In the genomic region with DNA sequence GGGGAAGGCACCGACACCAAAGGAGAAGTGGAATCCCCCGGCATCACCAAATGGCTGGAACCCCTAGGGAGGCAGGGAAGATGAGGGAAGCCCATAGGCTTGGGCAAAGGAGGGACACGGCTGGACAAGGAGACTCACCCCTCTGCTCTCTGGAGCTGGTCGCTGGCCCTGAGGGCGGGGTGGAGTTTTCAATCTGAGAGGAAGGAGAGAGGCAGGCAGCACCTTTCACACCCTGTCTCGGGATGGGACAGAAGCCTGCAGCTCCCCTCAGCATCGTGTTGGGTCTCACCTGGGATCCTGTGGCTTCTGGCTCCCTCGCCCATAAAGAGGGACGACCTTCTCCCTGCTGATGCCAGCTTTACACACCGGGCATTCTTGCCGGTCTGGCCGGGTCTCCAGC, we compare ENCODE assay signal across 11 mouse cellular contexts. TPM values are rescaled to one million over a fixed set of nuclear protein-coding genes. Genes with fewer than 3 reads are reported as not detected.
DNase-seq lines count a peak whose midpoint lies in the region; ATAC-seq and TF ChIP-seq lines count a peak whose summit lies in the region.
"Had no signal": no experiment of that assay in that cellular context is flagged by ENCODE, and none has a peak within 500 bp of the region (broad histone marks: within the 10 kb centered on the region; RNA-seq: fewer than 3 reads in every experiment).

No protein-coding gene starts in this region.

- no peak overlapping the region for H3K27ac ChIP-seq in forebrain, embryonic 12.5 days
- H3K27ac ChIP-seq in forebrain, embryonic 11.5 days (ENCODE audit: low read depth, low read length) = no peak overlapping the region
- no peak overlapping the region for H3K27ac ChIP-seq in hindbrain, embryonic 15.5 days (replicated peaks)
- H3K27ac ChIP-seq in midbrain, postnatal 0 days (ENCODE audit: low read depth, low read length) = no peak overlapping the region
- H3K27ac ChIP-seq in layer of hippocampus, adult 2 months = no peak overlapping the region

- H3K27me3 ChIP-seq in forebrain, embryonic 12.5 days = no peaks in the 10 kb centered on the region
- H3K27me3 ChIP-seq in forebrain, embryonic 11.5 days (ENCODE audit: control insufficient read depth, insufficient read depth, low read length) = no peaks in the 10 kb centered on the region
- H3K27me3 ChIP-seq in megakaryocyte, embryonic 14.5 days (replicated peaks) = no peaks in the 10 kb centered on the region
- no peaks in the 10 kb centered on the region for H3K27me3 ChIP-seq in hindbrain, embryonic 15.5 days
- no peaks in the 10 kb centered on the region for H3K27me3 ChIP-seq in midbrain, postnatal 0 days (ENCODE audit: insufficient read depth, low read length)

- H3K9me3 ChIP-seq in forebrain, embryonic 12.5 days = no peaks in the 10 kb centered on the region
- no peaks in the 10 kb centered on the region for H3K9me3 ChIP-seq in forebrain, embryonic 11.5 days (ENCODE audit: control insufficient read depth, low read length)
- H3K9me3 ChIP-seq in megakaryocyte, embryonic 14.5 days = no peaks in the 10 kb centered on the region
- H3K9me3 ChIP-seq in hindbrain, embryonic 15.5 days = no peaks in the 10 kb centered on the region
- no peaks in the 10 kb centered on the region for H3K9me3 ChIP-seq in midbrain, postnatal 0 days (ENCODE audit: low read length)
- H3K9me3 ChIP-seq: heart, embryonic 10.5 days had no signal

- TF ChIP-seq CTCF in midbrain, postnatal 0 days (IDR thresholded peaks at IDR 0.05) = no peak
- TF ChIP-seq CTCF in layer of hippocampus, adult 2 months (conservative IDR thresholded peaks at IDR 0.05) = no peak

- ATAC-seq in forebrain, embryonic 12.5 days (ENCODE audit: low FRiP score) = no peak
- ATAC-seq in forebrain, embryonic 11.5 days (replicated peaks; ENCODE audit: low FRiP score) = no peak
- ATAC-seq in megakaryocyte, adult 5-6 weeks (ENCODE audit: poor library complexity, severe bottlenecking) = no peak
- ATAC-seq in hindbrain, embryonic 15.5 days (ENCODE audit: low FRiP score, low read depth) = no peak
- ATAC-seq in midbrain, postnatal 0 days (ENCODE audit: low FRiP score) = no peak

- WGBS in forebrain, embryonic 12.5 days = 91% methylated on average over 12 of the region's 12 CpGs
- 90% methylated on average over 12 of the region's 12 CpGs for WGBS in forebrain, embryonic 11.5 days
- WGBS in hindbrain, embryonic 15.5 days = 89% methylated on average over 12 of the region's 12 CpGs
- 87% methylated on average over 12 of the region's 12 CpGs for WGBS in midbrain, postnatal 0 days

- H3K9ac ChIP-seq in forebrain, embryonic 12.5 days = no peak overlapping the region; the same call in 1 of the 2 replicates
- H3K9ac ChIP-seq in forebrain, embryonic 11.5 days (ENCODE audit: low read length) = no peak overlapping the region
- no peak overlapping the region for H3K9ac ChIP-seq in hindbrain, embryonic 15.5 days
- no peak overlapping the region for H3K9ac ChIP-seq in midbrain, postnatal 0 days (replicated peaks; ENCODE audit: low read length, poor library complexity, severe bottlenecking)

- peaks cover 43% of the 10 kb centered on the region for H3K4me1 ChIP-seq in forebrain, embryonic 12.5 days
- peaks cover 20% of the 10 kb centered on the region for H3K4me1 ChIP-seq in forebrain, embryonic 11.5 days (replicated peaks; ENCODE audit: control insufficient read depth, insufficient read depth, low read length)
- peaks cover 61% of the 10 kb centered on the region for H3K4me1 ChIP-seq in megakaryocyte, embryonic 14.5 days
- peaks cover 30% of the 10 kb centered on the region for H3K4me1 ChIP-seq in hindbrain, embryonic 15.5 days (replicated peaks)
- H3K4me1 ChIP-seq in midbrain, postnatal 0 days (ENCODE audit: insufficient read depth, low read length) = peaks cover 8% of the 10 kb centered on the region; the same call in 1 of the 2 replicates

- H3K4me2 ChIP-seq in forebrain, embryonic 12.5 days = peak overlapping the region; percentile 73; the same call in 1 of the 2 replicates
- no peak overlapping the region for H3K4me2 ChIP-seq in forebrain, embryonic 11.5 days (ENCODE audit: low read depth, low read length, severe bottlenecking)
- H3K4me2 ChIP-seq in hindbrain, embryonic 15.5 days = peak overlapping the region; percentile 85
- no peak overlapping the region; the same call in 1 of the 2 replicates for H3K4me2 ChIP-seq in midbrain, postnatal 0 days (ENCODE audit: low read depth, low read length, poor library complexity, severe bottlenecking)

- H3K36me3 ChIP-seq in forebrain, embryonic 12.5 days (replicated peaks) = peaks cover 23% of the 10 kb centered on the region
- peaks cover 4% of the 10 kb centered on the region; the same call in 1 of the 2 replicates for H3K36me3 ChIP-seq in forebrain, embryonic 11.5 days (ENCODE audit: control insufficient read depth, insufficient read depth, low read length)
- H3K36me3 ChIP-seq in megakaryocyte, embryonic 14.5 days (replicated peaks; ENCODE audit: low read length) = peaks cover 37% of the 10 kb centered on the region
- H3K36me3 ChIP-seq in hindbrain, embryonic 15.5 days = peaks cover 14% of the 10 kb centered on the region
- peaks cover 7% of the 10 kb centered on the region; the same call in 1 of the 2 replicates for H3K36me3 ChIP-seq in midbrain, postnatal 0 days (ENCODE audit: insufficient read depth, low read length)

- no peak for DNase-seq in forebrain, embryonic 11.5 days (ENCODE audit: low spot score)
- no peak for DNase-seq in midbrain, postnatal 0 days (ENCODE audit: low spot score)
- DNase-seq in layer of hippocampus, postnatal 14 days (ENCODE audit: low spot score in 2 of 2) = no peak
- DNase-seq in layer of hippocampus, adult 2 months (ENCODE audit: low spot score in 2 of 2) = no peak
- DNase-seq: right cerebral cortex, postnatal 14 days; thymus, postnatal 25 days had no signal

- no peak overlapping the region for H3K4me3 ChIP-seq in forebrain, embryonic 12.5 days (replicated peaks)
- no peak overlapping the region for H3K4me3 ChIP-seq in forebrain, embryonic 11.5 days (ENCODE audit: low read depth, low read length)
- peak overlapping the region; percentile 42 for H3K4me3 ChIP-seq in megakaryocyte, embryonic 14.5 days (replicated peaks)
- peak overlapping the region; percentile 58; the same call in 1 of the 2 replicates for H3K4me3 ChIP-seq in hindbrain, embryonic 15.5 days
- peak overlapping the region; percentile 63; the same call in 1 of the 2 replicates for H3K4me3 ChIP-seq in midbrain, postnatal 0 days (ENCODE audit: low read depth, low read length)
- H3K4me3 ChIP-seq in layer of hippocampus, adult 2 months = no peak overlapping the region

RNA-seq across cellular contexts. Expression of gene Rnf5, which starts 1.7 kb away (rescaled TPM):
- 241 and 247 TPM in 2 replicates for polyA plus RNA-seq in forebrain, embryonic 12.5 days (2016; fragmentation: Nextera tagmentation; extraction: Ambion mirVana)
- polyA plus RNA-seq in forebrain, embryonic 11.5 days (2014; fragmentation: Nextera tagmentation; extraction: Ambion mirVana) = 158 and 169 TPM in 2 replicates
- 37.8 and 101 TPM in 2 replicates for polyA plus RNA-seq in megakaryocyte, embryonic 14.5 days (2012; ENCODE audit: insufficient read depth, low replicate concordance)
- 44.7 and 59.5 TPM in 2 replicates for total RNA-seq in megakaryocyte, adult 5-6 weeks (2015)
- 8.9 and 11.9 TPM in 2 replicates for total RNA-seq in megakaryocyte, adult 5-6 weeks (2017)
- polyA plus RNA-seq in hindbrain, embryonic 15.5 days (2015; fragmentation: Nextera tagmentation; extraction: Ambion mirVana) = 270 and 283 TPM in 2 replicates
- 57.6 and 59.0 TPM in 2 replicates for total RNA-seq in midbrain, postnatal 0 days (2014; rRNA removed)
- 236 and 242 TPM in 2 replicates for polyA plus RNA-seq in midbrain, postnatal 0 days (2015; fragmentation: Nextera tagmentation; extraction: Ambion mirVana)
- total RNA-seq in layer of hippocampus, postnatal 14 days (2021) = 10 to 100 TPM; 85.7 to 92.9 TPM
- total RNA-seq in layer of hippocampus, adult 2 months (2021) = 10 to 100 TPM; 72.1 to 80.3 TPM

RNA-seq across cellular contexts. Expression of gene Agpat1, which starts 2.3 kb away (rescaled TPM):
- polyA plus RNA-seq in forebrain, embryonic 12.5 days (2016; fragmentation: Nextera tagmentation; extraction: Ambion mirVana) = 70.5 and 73.9 TPM in 2 replicates
- 93.4 and 101 TPM in 2 replicates for polyA plus RNA-seq in forebrain, embryonic 11.5 days (2014; fragmentation: Nextera tagmentation; extraction: Ambion mirVana)
- 165 and 309 TPM in 2 replicates for polyA plus RNA-seq in megakaryocyte, embryonic 14.5 days (2012; ENCODE audit: insufficient read depth, low replicate concordance)
- total RNA-seq in megakaryocyte, adult 5-6 weeks (2015) = 29.0 and 36.5 TPM in 2 replicates
- total RNA-seq in megakaryocyte, adult 5-6 weeks (2017) = 24.2 and 24.5 TPM in 2 replicates
- polyA plus RNA-seq in hindbrain, embryonic 15.5 days (2015; fragmentation: Nextera tagmentation; extraction: Ambion mirVana) = 123 and 142 TPM in 2 replicates
- total RNA-seq in midbrain, postnatal 0 days (2014; rRNA removed) = 265 and 383 TPM in 2 replicates
- 103 and 106 TPM in 2 replicates for polyA plus RNA-seq in midbrain, postnatal 0 days (2015; fragmentation: Nextera tagmentation; extraction: Ambion mirVana)
- 100 to 1,000 TPM; 156 to 167 TPM for total RNA-seq in layer of hippocampus, postnatal 14 days (2021)
- total RNA-seq in layer of hippocampus, adult 2 months (2021) = 100 to 1,000 TPM; 153 to 160 TPM

RNA-seq across cellular contexts. Expression of gene Ager, which starts 4.1 kb away (rescaled TPM):
- 2.6 and 2.9 TPM in 2 replicates for polyA plus RNA-seq in forebrain, embryonic 12.5 days (2016; fragmentation: Nextera tagmentation; extraction: Ambion mirVana)
- 2.4 and 4.0 TPM in 2 replicates for polyA plus RNA-seq in forebrain, embryonic 11.5 days (2014; fragmentation: Nextera tagmentation; extraction: Ambion mirVana)
- 32.8 and 44.2 TPM in 2 replicates for polyA plus RNA-seq in megakaryocyte, embryonic 14.5 days (2012; ENCODE audit: insufficient read depth, low replicate concordance)
- total RNA-seq in megakaryocyte, adult 5-6 weeks (2015) = 1.8 and 4.8 TPM in 2 replicates
- total RNA-seq in megakaryocyte, adult 5-6 weeks (2017) = 1.6 and 2.4 TPM in 2 replicates
- polyA plus RNA-seq in hindbrain, embryonic 15.5 days (2015; fragmentation: Nextera tagmentation; extraction: Ambion mirVana) = 1.8 TPM in 2 replicates
- total RNA-seq in midbrain, postnatal 0 days (2014; rRNA removed) = 1.7 and 2.1 TPM in 2 replicates
- 1.6 and 2.0 TPM in 2 replicates for polyA plus RNA-seq in midbrain, postnatal 0 days (2015; fragmentation: Nextera tagmentation; extraction: Ambion mirVana)
- 1 to 10 TPM; 1.2 to 1.5 TPM for total RNA-seq in layer of hippocampus, postnatal 14 days (2021)
- total RNA-seq in layer of hippocampus, adult 2 months (2021) = under 1 TPM; 0.79 to 0.83 TPM

RNA-seq across cellular contexts. Expression of gene Pbx2, which starts 10.7 kb away (rescaled TPM):
- 16.6 and 17.8 TPM in 2 replicates for polyA plus RNA-seq in forebrain, embryonic 12.5 days (2016; fragmentation: Nextera tagmentation; extraction: Ambion mirVana)
- polyA plus RNA-seq in forebrain, embryonic 11.5 days (2014; fragmentation: Nextera tagmentation; extraction: Ambion mirVana) = 17.8 and 17.9 TPM in 2 replicates
- 108 and 181 TPM in 2 replicates for polyA plus RNA-seq in megakaryocyte, embryonic 14.5 days (2012; ENCODE audit: insufficient read depth, low replicate concordance)
- 18.3 and 26.6 TPM in 2 replicates for total RNA-seq in megakaryocyte, adult 5-6 weeks (2015)
- total RNA-seq in megakaryocyte, adult 5-6 weeks (2017) = 29.3 and 32.7 TPM in 2 replicates
- polyA plus RNA-seq in hindbrain, embryonic 15.5 days (2015; fragmentation: Nextera tagmentation; extraction: Ambion mirVana) = 8.9 TPM in 2 replicates
- 84.8 and 95.6 TPM in 2 replicates for total RNA-seq in midbrain, postnatal 0 days (2014; rRNA removed)
- polyA plus RNA-seq in midbrain, postnatal 0 days (2015; fragmentation: Nextera tagmentation; extraction: Ambion mirVana) = 9.5 and 9.6 TPM in 2 replicates
- 10 to 100 TPM; 43.5 to 52.7 TPM for total RNA-seq in layer of hippocampus, postnatal 14 days (2021)
- total RNA-seq in layer of hippocampus, adult 2 months (2021) = 10 to 100 TPM; 66.9 to 69.5 TPM

RNA-seq across cellular contexts. Expression of gene Gpsm3, which starts 12.2 kb away (rescaled TPM):
- polyA plus RNA-seq in forebrain, embryonic 12.5 days (2016; fragmentation: Nextera tagmentation; extraction: Ambion mirVana) = 2.0 and 2.7 TPM in 2 replicates
- polyA plus RNA-seq in forebrain, embryonic 11.5 days (2014; fragmentation: Nextera tagmentation; extraction: Ambion mirVana) = 2.6 and 4.3 TPM in 2 replicates
- 402 and 833 TPM in 2 replicates for polyA plus RNA-seq in megakaryocyte, embryonic 14.5 days (2012; ENCODE audit: insufficient read depth, low replicate concordance)
- 243 and 248 TPM in 2 replicates for total RNA-seq in megakaryocyte, adult 5-6 weeks (2015)
- total RNA-seq in megakaryocyte, adult 5-6 weeks (2017) = 75.7 and 109 TPM in 2 replicates
- polyA plus RNA-seq in hindbrain, embryonic 15.5 days (2015; fragmentation: Nextera tagmentation; extraction: Ambion mirVana) = 4.1 TPM in 2 replicates
- total RNA-seq in midbrain, postnatal 0 days (2014; rRNA removed) = 1.2 and 4.4 TPM in 2 replicates
- 5.5 and 6.9 TPM in 2 replicates for polyA plus RNA-seq in midbrain, postnatal 0 days (2015; fragmentation: Nextera tagmentation; extraction: Ambion mirVana)
- total RNA-seq in layer of hippocampus, postnatal 14 days (2021) = 1 to 10 TPM; 3.1 to 3.5 TPM
- total RNA-seq in layer of hippocampus, adult 2 months (2021) = 1 to 10 TPM; 2.4 to 2.5 TPM

Comparison
In these comparisons a context has a peak if more than half of its experiments do, and no peak if none do; other contexts are left out.
1. H3K4me2 ChIP-seq: peak in forebrain, embryonic 12.5 days (single experiment) and hindbrain, embryonic 15.5 days (single experiment); none in forebrain, embryonic 11.5 days (single experiment) and midbrain, postnatal 0 days (single experiment).
2. H3K4me3 ChIP-seq: peak in megakaryocyte, embryonic 14.5 days (single experiment), hindbrain, embryonic 15.5 days (single experiment) and midbrain, postnatal 0 days (single experiment); none in forebrain, embryonic 12.5 days (single experiment), forebrain, embryonic 11.5 days (single experiment) and layer of hippocampus, adult 2 months (single experiment).